Mouse (Mus musculus) ES-E14 (cell line): ENCODE results near the gene Cftr.

ENCODE experiments used
- CHD2 ChIP-seq: IDR thresholded peaks from 2 replicates; pipeline ENCODE4 v1.6.1; 2014; ENCODE audit warnings: mild to moderate bottlenecking, low read depth, low read length, inconsistent platforms
- HCFC1 ChIP-seq: IDR thresholded peaks from 2 replicates; pipeline ENCODE4 v1.6.1; 2012; ENCODE audit warnings: low read length, inconsistent platforms, borderline replicate concordance; ENCODE audit not compliant: insufficient read depth
- MAFK ChIP-seq: IDR thresholded peaks from 2 replicates; pipeline ENCODE4 v1.6.1; 2014; ENCODE audit warnings: mild to moderate bottlenecking, low read depth, low read length, inconsistent platforms; ENCODE audit not compliant: insufficient read depth
- ZC3H11A ChIP-seq: IDR thresholded peaks from 2 replicates; pipeline ENCODE4 v1.6.1; 2012; ENCODE audit warnings: low read depth, mild to moderate bottlenecking, inconsistent platforms, low read length, borderline replicate concordance

- TF ChIP-seq CHD2 (no peak), HCFC1 (no peak), MAFK (no peak), ZC3H11A (no peak)
These were observed 189.7 kb downstream of the Cftr start for GRCm38 (mm10) chr6:18360154-18360553.
